Mouse (Mus musculus): ENCODE results near the gene Armc2. TPM values are rescaled to one million over a fixed set of nuclear protein-coding genes. Genes with fewer than 3 reads are reported as not detected.

Gene Armc2
- total and polyA plus RNA-seq, 3 experiments, result 0.08 to 0.13 TPM; not detected in 1

- TF ChIP-seq MAX (IDR thresholded peaks at IDR 0.05; ENCODE audit: low read length), result peak; percentile 97
- TF ChIP-seq TBP (IDR thresholded peaks at IDR 0.05; ENCODE audit: low read depth, low read length), result no peak
Measured at GRCm38 (mm10) chr10:42031021-42031420, 12.8 kb upstream of the Armc2 start (continued).

- Histone ChIP-seq H3K79me2 (ENCODE audit: control insufficient read depth, insufficient read depth, low read length, poor library complexity) (no peaks in the 10 kb centered on the region), H3K4me1 (ENCODE audit: control insufficient read depth in 1 of 2, insufficient read depth in 2 of 2, low read length in 2 of 2) (peaks cover 5 to 18% of the 10 kb centered on the region in 2 experiments), H3K27ac (ENCODE audit: control insufficient read depth, low read depth, low read length) (no peak overlapping the region), H3K9ac (ENCODE audit: control insufficient read depth, low read depth, low read length, poor library complexity, severe bottlenecking) (no peak overlapping the region), H3K4me3 (ENCODE audit: control insufficient read depth in 1 of 2, insufficient read depth in 1 of 2, low read depth in 2 of 2, low read length in 2 of 2) (no peak overlapping the region), H3K27me3 (ENCODE audit: control insufficient read depth in 1 of 2, insufficient read depth in 2 of 2, low read length in 2 of 2) (peaks cover 0 to 1% of the 10 kb centered on the region in 2 experiments; a peak in 1 of 4 replicates), H3K36me3 (ENCODE audit: control insufficient read depth in 1 of 2, insufficient read depth in 2 of 2, low read length in 2 of 2) (peaks cover 0 to 7% of the 10 kb centered on the region in 2 experiments; a peak in 2 of 4 replicates), H3K9me3 (replicated peaks; ENCODE audit: insufficient read depth, low read length) (no peaks in the 10 kb centered on the region)
- TF ChIP-seq ZC3H11A (IDR thresholded peaks at IDR 0.05; ENCODE audit: low read depth, low read length), result peak; percentile 89
- peak in 2 of 3 experiments; percentile 69 to 75; a peak in 5 of 6 replicates for TF ChIP-seq CTCF (IDR thresholded peaks at IDR 0.05 in 2 of 3, conservative IDR thresholded peaks at IDR 0.05 in 1 of 3; ENCODE audit: control insufficient read depth in 1 of 3, insufficient read depth in 1 of 3, low read depth in 2 of 3, low read length in 3 of 3, poor library complexity in 1 of 3, severe bottlenecking in 1 of 3)
- no peak for TF ChIP-seq HCFC1 (IDR thresholded peaks at IDR 0.05; ENCODE audit: low read depth, low read length)
- peak; percentile 92 for TF ChIP-seq SMC3 (IDR thresholded peaks at IDR 0.05; ENCODE audit: low read depth, low read length)
- TF ChIP-seq RAD21 (IDR thresholded peaks at IDR 0.05; ENCODE audit: low read depth, low read length), result peak; percentile 78
- peak; percentile 59; the same call in 1 of the 2 replicates for TF ChIP-seq SIN3A (IDR thresholded peaks at IDR 0.05; ENCODE audit: low read length)
- peak; percentile 76 for DNase-seq (ENCODE audit: low read depth, low spot score)
Measured at GRCm38 (mm10) chr10:42029502-42029901, 11.3 kb upstream of the Armc2 start.

- H3K27ac ChIP-seq (ENCODE audit: control insufficient read depth, low read depth, low read length), result no peak overlapping the region
- peaks cover 0 to 3% of the 10 kb centered on the region in 2 experiments; a peak in 1 of 4 replicates for H3K27me3 ChIP-seq (ENCODE audit: control insufficient read depth in 1 of 2, insufficient read depth in 2 of 2, low read length in 2 of 2)
- no peaks in the 10 kb centered on the region for H3K9me3 ChIP-seq (replicated peaks; ENCODE audit: insufficient read depth, low read length)
- H3K9ac ChIP-seq (ENCODE audit: control insufficient read depth, low read depth, low read length, poor library complexity, severe bottlenecking), result no peak overlapping the region
- no peak overlapping the region for H3K4me3 ChIP-seq (ENCODE audit: control insufficient read depth in 1 of 2, insufficient read depth in 1 of 2, low read depth in 2 of 2, low read length in 2 of 2)
- TF ChIP-seq USF2 (IDR thresholded peaks at IDR 0.05; ENCODE audit: borderline replicate concordance in 1 of 2, insufficient read depth in 1 of 2, low read depth in 1 of 2, low read length in 2 of 2) (no peak), NELFE (IDR thresholded peaks at IDR 0.05; ENCODE audit: low read depth, low read length) (no peak), MAFK (IDR thresholded peaks at IDR 0.05; ENCODE audit: borderline replicate concordance, low read depth, low read length) (no peak), SIN3A (IDR thresholded peaks at IDR 0.05; ENCODE audit: low read length) (no peak), MXI1 (IDR thresholded peaks at IDR 0.05; ENCODE audit: low read depth, low read length) (no peak), NRF1 (IDR thresholded peaks at IDR 0.05; ENCODE audit: insufficient read depth, low read depth, low read length, poor library complexity, severe bottlenecking) (no peak), ZMIZ1 (IDR thresholded peaks at IDR 0.05; ENCODE audit: low read depth, low read length) (no peak), GATA1 (IDR thresholded peaks at IDR 0.05; ENCODE audit: low read depth, low read length) (no peak), MEF2A (IDR thresholded peaks at IDR 0.05; ENCODE audit: extremely low read depth, insufficient replicate concordance, low read depth, low read length, poor library complexity, severe bottlenecking) (no peak)
- DNase-seq (ENCODE audit: low read depth, low spot score), result no peak
- H3K36me3 ChIP-seq (ENCODE audit: control insufficient read depth in 1 of 2, insufficient read depth in 2 of 2, low read length in 2 of 2), result peaks cover 0 to 7% of the 10 kb centered on the region in 2 experiments; a peak in 2 of 4 replicates
- H3K4me1 ChIP-seq (ENCODE audit: control insufficient read depth in 1 of 2, insufficient read depth in 2 of 2, low read length in 2 of 2), result peaks cover 5 to 18% of the 10 kb centered on the region in 2 experiments
- H3K79me2 ChIP-seq (ENCODE audit: control insufficient read depth, insufficient read depth, low read length, poor library complexity), result no peaks in the 10 kb centered on the region
Measured at GRCm38 (mm10) chr10:42027337-42027736, 9.1 kb upstream of the Armc2 start.

Data from MEL (cell line).